Mouse (Mus musculus) CH12.LX (cell line): ENCODE results near the gene Ms4a6d. TPM values are rescaled to one million over a fixed set of nuclear protein-coding genes. Genes with fewer than 3 reads are reported as not detected.

Source experiments
- DNase-seq: peaks from one replicate; pipeline ENCODE4 v3.0.0-alpha.2; 2013; ENCODE audit errors: extremely low read depth
- H3K27ac ChIP-seq: 2 replicates; pipeline ENCODE4 v1.5.1; 2012; ENCODE audit warnings: low read depth, mild to moderate bottlenecking, control low read depth, moderate library complexity; ENCODE audit not compliant: insufficient read depth
- H3K27me3 ChIP-seq: replicated peaks from 2 replicates; pipeline ENCODE3; 2012; ENCODE audit warnings: inconsistent platforms
- H3K36me3 ChIP-seq, 2 experiments: replicated peaks in 1 of 2; 2 replicates each; pipeline versions ENCODE3 to v1.6.1; 2012; ENCODE audit warnings: inconsistent platforms in 1 of 2, low read length in 1 of 2, mild to moderate bottlenecking in 1 of 2, mixed read lengths in 1 of 2, moderate library complexity in 1 of 2; ENCODE audit not compliant: control insufficient read depth in 1 of 2, insufficient read depth in 1 of 2
- H3K4me1 ChIP-seq, 2 experiments: 2 replicates each; pipeline ENCODE4 v1.6.1; 2012; ENCODE audit warnings: inconsistent platforms in 1 of 2, moderate library complexity in 1 of 2; ENCODE audit not compliant: insufficient read depth in 2 of 2, control insufficient read depth in 1 of 2
- H3K4me2 ChIP-seq: 2 replicates; pipeline ENCODE4 v1.6.1; 2012; ENCODE audit warnings: low read depth, mild to moderate bottlenecking, control low read depth; ENCODE audit not compliant: poor library complexity, insufficient read depth, severe bottlenecking
- H3K4me3 ChIP-seq, 3 experiments: fragments of 150-350 bp in 1 of 3; sonication (generic) in 1 of 3; replicated peaks in 1 of 3; 2 replicates each; pipeline versions ENCODE3 to v1.5.1; 2011 to 2012; ENCODE audit warnings: low read depth in 2 of 3, low read length in 2 of 3, mild to moderate bottlenecking in 2 of 3, moderate library complexity in 2 of 3, control low read depth in 1 of 3, improper control_type of control experiment in 1 of 3, inconsistent platforms in 1 of 3, mixed read lengths in 1 of 3; ENCODE audit not compliant: poor library complexity in 1 of 3
- H3K79me2 ChIP-seq: replicated peaks from 2 replicates; pipeline ENCODE4 v1.6.1; 2012; ENCODE audit warnings: mild to moderate bottlenecking, moderate library complexity; ENCODE audit not compliant: control insufficient read depth, poor library complexity, insufficient read depth, severe bottlenecking; ENCODE audit errors: extremely low read depth
- H3K9ac ChIP-seq: 2 replicates; pipeline ENCODE4 v1.6.1; 2012; ENCODE audit warnings: low read depth, mild to moderate bottlenecking, control low read depth, moderate library complexity; ENCODE audit not compliant: insufficient read depth
- H3K9me3 ChIP-seq: replicated peaks from 2 replicates; pipeline ENCODE3; 2012; ENCODE audit warnings: low read length, inconsistent platforms, mixed read lengths
- BHLHE40 ChIP-seq: IDR thresholded peaks from 2 replicates; pipeline ENCODE4 v1.6.1; 2011; ENCODE audit warnings: mild to moderate bottlenecking, low read depth, low read length, improper control_type of control experiment
- CTCF ChIP-seq, 2 experiments: IDR thresholded peaks in 1 of 2; conservative IDR thresholded peaks in 1 of 2; 2 replicates each; pipeline ENCODE4 v1.5.1; 2011 to 2012; ENCODE audit warnings: low read depth in 2 of 2, low read length in 2 of 2, improper control_type of control experiment in 1 of 2, inconsistent platforms in 1 of 2, mild to moderate bottlenecking in 1 of 2, moderate library complexity in 1 of 2
- E2F4 ChIP-seq: IDR thresholded peaks from 2 replicates; pipeline ENCODE4 v1.6.1; 2011; ENCODE audit warnings: low read depth, low read length, improper control_type of control experiment; ENCODE audit not compliant: insufficient replicate concordance
- ELF1 ChIP-seq: IDR thresholded peaks from 2 replicates; pipeline ENCODE4 v1.6.1; 2014; ENCODE audit warnings: low read depth, mild to moderate bottlenecking, inconsistent platforms, low read length, improper control_type of control experiment
- ETS1 ChIP-seq: conservative IDR thresholded peaks from 2 replicates; pipeline ENCODE4 v1.6.1; 2012; ENCODE audit warnings: low read depth, mild to moderate bottlenecking, inconsistent platforms, low read length, improper control_type of control experiment, moderate library complexity
- HCFC1 ChIP-seq: IDR thresholded peaks from 2 replicates; pipeline ENCODE4 v1.6.1; 2012; ENCODE audit warnings: low read depth, mild to moderate bottlenecking, inconsistent platforms, low read length, improper control_type of control experiment
- IRF4 ChIP-seq: IDR thresholded peaks from 2 replicates; pipeline ENCODE4 v1.6.1; 2014; ENCODE audit warnings: low read depth, mild to moderate bottlenecking, inconsistent platforms, low read length, improper control_type of control experiment
- JUN ChIP-seq: IDR thresholded peaks from 2 replicates; pipeline ENCODE4 v1.6.1; 2011; ENCODE audit warnings: low read depth, mild to moderate bottlenecking, low read length, improper control_type of control experiment, moderate library complexity; ENCODE audit not compliant: insufficient read depth
- KAT2A ChIP-seq: IDR thresholded peaks from 2 replicates; pipeline ENCODE4 v1.6.1; 2012; ENCODE audit warnings: low read length, improper control_type of control experiment, inconsistent platforms; ENCODE audit not compliant: insufficient replicate concordance
- MAFK ChIP-seq: IDR thresholded peaks from 2 replicates; pipeline ENCODE4 v1.6.1; 2011; ENCODE audit warnings: low read length, improper control_type of control experiment; ENCODE audit not compliant: insufficient replicate concordance
- MAX ChIP-seq: IDR thresholded peaks from 2 replicates; pipeline ENCODE4 v1.6.1; 2011; ENCODE audit warnings: low read length, improper control_type of control experiment
- MYC ChIP-seq: IDR thresholded peaks from 2 replicates; pipeline ENCODE4 v1.6.1; 2011; ENCODE audit warnings: low read depth, mild to moderate bottlenecking, improper control_type of control experiment, low read length
- NELFE ChIP-seq: IDR thresholded peaks from 2 replicates; pipeline ENCODE4 v1.6.1; 2011; ENCODE audit warnings: low read depth, low read length, improper control_type of control experiment
- NRF1 ChIP-seq: IDR thresholded peaks from 2 replicates; pipeline ENCODE4 v1.6.1; 2014; ENCODE audit warnings: low read depth, mild to moderate bottlenecking, inconsistent platforms, low read length, improper control_type of control experiment, moderate library complexity
- PAX5 ChIP-seq: IDR thresholded peaks from 2 replicates; pipeline ENCODE4 v1.6.1; 2012; ENCODE audit warnings: low read length, inconsistent platforms, mixed read lengths
- POLR2A ChIP-seq: IDR thresholded peaks from 2 replicates; pipeline ENCODE4 v1.6.1; 2011; ENCODE audit warnings: low read depth, mild to moderate bottlenecking, improper control_type of control experiment, low read length
- POLR2AphosphoS2 ChIP-seq: IDR thresholded peaks from 2 replicates; pipeline ENCODE4 v1.6.1; 2011; ENCODE audit warnings: low read depth, low read length, improper control_type of control experiment
- RAD21 ChIP-seq: IDR thresholded peaks from 2 replicates; pipeline ENCODE4 v1.6.1; 2011; ENCODE audit warnings: low read depth, mild to moderate bottlenecking, low read length, improper control_type of control experiment, moderate library complexity
- SIN3A ChIP-seq: IDR thresholded peaks from 2 replicates; pipeline ENCODE4 v1.6.1; 2012; ENCODE audit warnings: low read length, improper control_type of control experiment, inconsistent platforms
- SMC3 ChIP-seq: IDR thresholded peaks from 2 replicates; pipeline ENCODE4 v1.6.1; 2011; ENCODE audit warnings: low read depth, low read length, improper control_type of control experiment
- TCF12 ChIP-seq: IDR thresholded peaks from 2 replicates; pipeline ENCODE4 v1.6.1; 2014; ENCODE audit warnings: low read depth, mild to moderate bottlenecking, inconsistent platforms, low read length, improper control_type of control experiment
- USF1 ChIP-seq: IDR thresholded peaks from 2 replicates; pipeline ENCODE4 v1.6.1; 2014; ENCODE audit warnings: low read depth, mild to moderate bottlenecking, inconsistent platforms, low read length, improper control_type of control experiment
- USF2 ChIP-seq: conservative IDR thresholded peaks from 2 replicates; pipeline ENCODE4 v1.6.1; 2011; ENCODE audit warnings: low read depth, low read length, improper control_type of control experiment
- ZC3H11A ChIP-seq: IDR thresholded peaks from 2 replicates; pipeline ENCODE4 v1.6.1; 2012; ENCODE audit warnings: low read depth, mild to moderate bottlenecking, inconsistent platforms, low read length, improper control_type of control experiment
- ZMIZ1 ChIP-seq: IDR thresholded peaks from 2 replicates; pipeline ENCODE4 v1.6.1; 2012; ENCODE audit warnings: low read depth, mild to moderate bottlenecking, inconsistent platforms, low read length, improper control_type of control experiment
- dilution Hi-C: fragments of 300-500 bp; cut with MboI; formaldehyde crosslinking; loops from 2 replicates; pipeline ENCODE4 v1.14.3; 2020; ENCODE audit warnings: low sequenced_read_pairs; ENCODE audit not compliant: extremely low pct_unique_long_range_greater_than_20kb, extremely low pct_ligation_motif_present
- in situ Hi-C: fragments of 300-500 bp; cut with MboI; formaldehyde crosslinking; loops from 3 replicates; pipeline ENCODE4 v1.14.3; 2019; ENCODE audit warnings: low sequenced_read_pairs, low pct_ligation_motif_present, low pct_unique_long_range_greater_than_20kb, mixed read lengths
- polyA plus RNA-seq: library from polyadenylated mRNA; unstranded; fragments of >175 nt; gene quantifications from 2 replicates; pipeline ENCODE4 v1.2.1, GENCODE M21; 2012; ENCODE audit warnings: low read depth; ENCODE audit not compliant: insufficient read length
- total RNA-seq, 2 experiments: library from RNA; depleted of rRNA; stranded (reverse); fragments of 300-350 nt in 1 of 2; fragments of >200 nt in 1 of 2; gene quantifications; 2 replicates each; pipeline ENCODE4 v1.2.3; 2012 to 2014

Gene Ms4a6d
- total and polyA plus RNA-seq, 3 experiments: 2.7 to 3.3 (median 2.8) TPM

DNA sequence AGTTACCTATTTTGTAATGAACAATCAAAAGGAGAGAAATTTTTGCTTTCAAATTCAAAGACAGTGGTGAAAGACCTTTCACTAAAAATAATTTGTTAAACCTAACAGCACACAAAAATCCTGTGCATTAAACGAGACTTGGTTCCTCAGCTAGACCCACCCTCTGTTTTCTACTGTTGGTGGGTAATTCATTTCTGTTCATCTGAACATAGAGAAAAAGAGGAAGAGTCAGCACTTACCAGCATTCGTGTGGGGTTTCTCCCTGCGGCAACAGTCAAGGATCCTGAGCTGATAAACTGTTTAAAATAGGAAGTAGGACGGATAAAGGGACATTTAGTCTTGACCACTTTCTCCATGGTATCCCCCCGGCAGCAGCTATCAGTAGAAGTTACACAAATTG, 30.9 kb upstream of the Ms4a6d start:
- in situ Hi-C loops (no loop called here), dilution Hi-C loops (no loop called here)
- no peaks in the 10 kb centered on the region for H3K27me3 ChIP-seq
- H3K4me3 ChIP-seq: no peak overlapping the region
- H3K4me1 ChIP-seq: no peaks in the 10 kb centered on the region
- H3K27ac ChIP-seq: no peak overlapping the region
- H3K79me2 ChIP-seq: no peaks in the 10 kb centered on the region
- H3K9me3 ChIP-seq: no peaks in the 10 kb centered on the region
- TF ChIP-seq SIN3A: no peak
- TF ChIP-seq POLR2AphosphoS2: no peak
- no peak for TF ChIP-seq NELFE
- no peak for TF ChIP-seq RAD21
- TF ChIP-seq IRF4: no peak
- TF ChIP-seq USF1: no peak
- TF ChIP-seq ETS1: no peak
- no peak for TF ChIP-seq NRF1
- no peak for TF ChIP-seq MYC
- no peak for TF ChIP-seq CTCF (conservative IDR thresholded peaks at IDR 0.05 in 1 of 2, IDR thresholded peaks at IDR 0.05 in 1 of 2; ENCODE audit: low read depth in 2 of 2, low read length in 2 of 2)
- TF ChIP-seq KAT2A: no peak
- TF ChIP-seq E2F4: no peak
- TF ChIP-seq USF2: no peak
- TF ChIP-seq PAX5: no peak
- TF ChIP-seq ELF1: no peak
- no peak for TF ChIP-seq JUN
- TF ChIP-seq TCF12: no peak
- TF ChIP-seq HCFC1: no peak
- no peak for TF ChIP-seq POLR2A
- no peak overlapping the region for H3K9ac ChIP-seq
- H3K36me3 ChIP-seq: peaks cover 0 to 2% of the 10 kb centered on the region in 2 experiments
- DNase-seq: no peak
- H3K4me2 ChIP-seq: no peak overlapping the region

DNA sequence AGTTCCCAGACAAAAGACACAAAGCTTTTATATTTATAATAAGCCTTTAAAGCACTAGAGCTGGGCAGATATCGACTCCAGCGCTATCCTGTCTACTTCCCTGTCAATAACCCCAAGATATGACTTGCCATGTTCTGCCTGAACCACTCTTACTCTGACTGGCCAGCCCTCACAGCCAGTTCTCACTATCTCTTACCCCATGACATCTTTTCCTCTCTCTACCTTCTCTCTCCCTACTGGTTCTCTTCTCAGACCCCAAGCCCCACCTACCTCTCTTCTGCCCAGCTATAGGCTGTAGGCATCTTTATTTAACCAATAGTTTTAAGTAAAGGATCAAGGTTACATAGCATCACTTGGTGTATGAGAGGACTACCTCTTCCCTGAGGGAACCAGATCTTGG, 29.7 kb upstream of the Ms4a6d start:
- Histone ChIP-seq H3K36me3 (peaks cover 0 to 2% of the 10 kb centered on the region in 2 experiments), H3K9me3 (no peaks in the 10 kb centered on the region), H3K4me1 (no peaks in the 10 kb centered on the region), H3K9ac (no peak overlapping the region), H3K79me2 (no peaks in the 10 kb centered on the region), H3K4me2 (no peak overlapping the region), H3K4me3 (no peak overlapping the region), H3K27me3 (no peaks in the 10 kb centered on the region), H3K27ac (no peak overlapping the region)
- DNase-seq: no peak
- in situ Hi-C loops (no loop called here), dilution Hi-C loops (no loop called here)
- TF ChIP-seq MAFK (no peak), NRF1 (no peak), JUN (no peak), RAD21 (no peak), CTCF (conservative IDR thresholded peaks at IDR 0.05 in 1 of 2, IDR thresholded peaks at IDR 0.05 in 1 of 2; ENCODE audit: low read depth in 2 of 2, low read length in 2 of 2) (no peak), ZMIZ1 (no peak), MAX (no peak), ZC3H11A (no peak), BHLHE40 (no peak), TCF12 (no peak), SIN3A (no peak), PAX5 (no peak), NELFE (no peak), POLR2AphosphoS2 (no peak), USF2 (no peak), SMC3 (no peak)
